Mouse (Mus musculus): ENCODE data around the gene Sspo.

Gene Sspo

DNA sequence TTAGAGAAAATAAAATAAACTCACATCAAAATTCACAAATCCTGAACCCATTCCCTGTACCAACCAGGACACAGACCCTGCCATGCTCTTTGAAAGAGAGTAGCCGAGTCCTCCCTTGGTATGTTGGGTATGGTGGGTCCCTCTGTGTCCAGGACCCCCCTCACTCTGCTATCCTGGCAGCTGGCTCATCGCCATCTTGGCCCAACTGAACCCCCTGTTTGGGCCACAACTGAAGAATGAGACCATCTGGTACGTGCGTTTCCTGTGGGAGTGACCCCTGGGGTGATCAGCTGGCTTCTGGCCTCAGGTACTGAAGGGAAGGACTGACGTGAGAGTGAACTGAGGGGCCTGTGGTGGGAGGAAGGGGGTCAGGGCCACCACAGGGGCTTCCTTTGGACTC is 91.8 kb downstream of the Sspo start:
- no peak for DNase-seq (ENCODE audit: low read depth)

GRCm38 (mm10) chr6:48540721-48541120 is 92.7 kb downstream of the Sspo start:
- no peak for DNase-seq (ENCODE audit: low read depth)

DNA sequence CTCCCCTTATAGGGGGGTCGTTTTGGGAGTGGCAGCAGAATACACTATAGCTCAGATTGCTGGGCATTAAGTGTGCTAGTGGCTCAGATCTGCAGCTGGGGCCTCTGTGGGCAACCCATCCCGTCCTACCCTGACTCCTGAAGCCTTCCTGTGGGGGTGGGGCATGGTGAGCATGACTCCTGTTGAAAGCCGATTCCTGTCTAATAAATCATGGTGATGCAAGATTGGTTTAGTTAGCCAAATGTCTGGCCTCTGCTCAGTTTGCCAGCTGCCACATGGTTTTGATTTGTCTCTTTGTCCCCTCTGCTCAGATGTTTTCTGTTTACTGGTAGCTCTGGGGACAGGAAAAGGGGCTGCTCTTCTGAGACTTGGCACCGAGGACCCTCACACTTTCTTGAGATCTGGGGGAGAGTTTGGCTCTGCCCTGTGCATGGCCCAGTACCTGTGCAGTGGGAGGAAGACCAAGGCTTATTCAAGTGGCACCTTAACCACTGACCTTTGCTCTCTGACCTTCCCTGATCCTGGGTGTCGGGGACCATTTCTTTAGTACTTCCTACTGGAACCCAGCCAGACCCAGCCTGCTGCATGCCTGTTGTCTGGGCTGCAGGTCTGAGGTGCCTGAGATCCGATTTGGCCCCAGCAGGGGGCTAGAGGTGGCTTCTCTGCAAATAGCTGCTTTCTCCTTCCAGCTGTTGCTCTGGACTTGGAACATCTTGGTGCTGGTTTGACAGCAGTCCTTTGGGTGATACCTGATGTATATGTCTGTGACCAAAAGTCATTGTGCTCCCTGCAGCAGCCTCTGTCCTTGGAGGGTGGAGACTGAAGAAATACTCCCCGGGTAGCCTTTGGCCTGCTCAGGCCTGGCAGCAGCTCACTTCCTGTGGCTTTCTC is 93.8 kb downstream of the Sspo start:
- DNase-seq (ENCODE audit: low read depth) = peak; percentile 99

DNA sequence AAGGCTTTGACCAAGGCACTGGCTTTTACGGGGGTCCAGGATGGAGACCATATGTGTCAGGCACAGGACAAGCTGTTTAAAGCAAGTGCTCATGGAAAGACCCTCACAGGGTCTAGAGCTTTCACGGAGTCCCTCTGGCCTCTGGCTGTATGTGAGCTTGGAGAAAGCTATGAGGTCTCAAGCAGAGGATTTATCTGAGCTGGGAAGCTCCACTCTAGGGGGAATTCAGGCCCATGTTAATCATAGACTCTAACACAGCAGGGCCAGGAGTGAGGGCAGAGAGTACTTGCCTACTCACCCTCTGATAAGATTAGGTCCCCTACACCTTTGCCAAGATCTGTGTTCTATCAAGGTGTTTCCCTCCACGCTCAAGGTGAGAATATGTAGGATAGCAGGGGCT is 94.6 kb downstream of the Sspo start:
- peak; percentile 57 for DNase-seq (ENCODE audit: low read depth)

- no peak for DNase-seq (ENCODE audit: low read depth)
Measured at GRCm38 (mm10) chr6:48545251-48545650, 97.2 kb downstream of the Sspo start.

DNA sequence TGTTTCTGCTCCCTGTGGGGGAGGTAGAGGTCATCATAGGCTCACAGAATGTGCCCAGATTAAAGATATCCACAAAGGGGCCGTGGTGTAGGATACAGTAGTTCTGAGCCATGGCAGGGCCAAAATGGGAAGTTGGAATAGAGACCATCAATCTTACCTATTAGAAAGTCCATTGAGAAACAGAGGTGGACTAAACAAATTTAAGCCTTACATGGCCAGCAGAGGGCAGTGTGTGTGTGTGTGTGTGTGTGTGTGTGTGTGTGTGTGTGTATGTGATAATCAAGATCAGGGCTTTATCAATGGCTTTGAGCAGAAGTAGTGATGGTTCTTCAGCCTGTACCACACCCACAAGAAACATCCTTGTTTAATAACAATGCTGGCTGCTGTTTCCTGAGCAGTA is 98.2 kb downstream of the Sspo start:
- peak; percentile 81 for DNase-seq (ENCODE audit: low read depth)

- DNase-seq (ENCODE audit: low read depth) = peak; percentile 86
Measured at GRCm38 (mm10) chr6:48546858-48547257, 98.8 kb downstream of the Sspo start.

DNA sequence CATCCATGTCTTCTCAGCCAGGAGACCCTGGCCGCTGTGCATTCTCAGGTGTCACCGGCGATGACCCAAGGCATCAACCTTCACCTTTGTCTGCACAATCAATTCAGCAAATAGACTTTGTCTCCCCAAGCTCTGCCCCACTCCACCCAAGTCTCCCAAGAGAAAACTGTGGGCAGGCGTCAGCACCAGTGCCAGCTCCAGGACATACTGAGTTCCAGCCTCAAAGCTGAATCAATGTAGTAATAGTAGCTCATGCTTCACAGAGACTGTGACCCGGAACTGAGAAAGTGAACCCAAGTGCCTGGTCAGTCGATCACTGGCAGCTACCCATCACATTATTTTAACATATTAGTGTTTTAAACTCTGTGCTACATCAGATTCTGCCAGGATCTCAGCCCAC is 100.3 kb downstream of the Sspo start:
- DNase-seq (ENCODE audit: low read depth) = peak; percentile 40
